Mouse (Mus musculus) CH12.LX (cell line): ENCODE results near the gene Gm11437. TPM values are rescaled to one million over a fixed set of nuclear protein-coding genes. Genes with fewer than 3 reads are reported as not detected.
A peak's percentile ranks its signal among the peaks of the same experiment; 100 is the strongest.

Experiments used
- DNase-seq: peaks from one replicate; pipeline ENCODE4 v3.0.0-alpha.2; 2013; ENCODE audit errors: extremely low read depth
- H3K27ac ChIP-seq: 2 replicates; pipeline ENCODE4 v1.5.1; 2012; ENCODE audit warnings: low read depth, mild to moderate bottlenecking, control low read depth, moderate library complexity; ENCODE audit not compliant: insufficient read depth
- H3K27me3 ChIP-seq: replicated peaks from 2 replicates; pipeline ENCODE3; 2012; ENCODE audit warnings: inconsistent platforms
- H3K36me3 ChIP-seq, 2 experiments: replicated peaks in 1 of 2; 2 replicates each; pipeline versions ENCODE3 to v1.6.1; 2012; ENCODE audit warnings: inconsistent platforms in 1 of 2, low read length in 1 of 2, mild to moderate bottlenecking in 1 of 2, mixed read lengths in 1 of 2, moderate library complexity in 1 of 2; ENCODE audit not compliant: control insufficient read depth in 1 of 2, insufficient read depth in 1 of 2
- H3K4me1 ChIP-seq, 2 experiments: 2 replicates each; pipeline ENCODE4 v1.6.1; 2012; ENCODE audit warnings: inconsistent platforms in 1 of 2, moderate library complexity in 1 of 2; ENCODE audit not compliant: insufficient read depth in 2 of 2, control insufficient read depth in 1 of 2
- H3K4me2 ChIP-seq: 2 replicates; pipeline ENCODE4 v1.6.1; 2012; ENCODE audit warnings: low read depth, mild to moderate bottlenecking, control low read depth; ENCODE audit not compliant: poor library complexity, insufficient read depth, severe bottlenecking
- H3K4me3 ChIP-seq, 3 experiments: fragments of 150-350 bp in 1 of 3; sonication (generic) in 1 of 3; replicated peaks in 1 of 3; 2 replicates each; pipeline versions ENCODE3 to v1.5.1; 2011 to 2012; ENCODE audit warnings: low read depth in 2 of 3, low read length in 2 of 3, mild to moderate bottlenecking in 2 of 3, moderate library complexity in 2 of 3, control low read depth in 1 of 3, improper control_type of control experiment in 1 of 3, inconsistent platforms in 1 of 3, mixed read lengths in 1 of 3; ENCODE audit not compliant: poor library complexity in 1 of 3
- H3K79me2 ChIP-seq: replicated peaks from 2 replicates; pipeline ENCODE4 v1.6.1; 2012; ENCODE audit warnings: mild to moderate bottlenecking, moderate library complexity; ENCODE audit not compliant: control insufficient read depth, poor library complexity, insufficient read depth, severe bottlenecking; ENCODE audit errors: extremely low read depth
- H3K9ac ChIP-seq: 2 replicates; pipeline ENCODE4 v1.6.1; 2012; ENCODE audit warnings: low read depth, mild to moderate bottlenecking, control low read depth, moderate library complexity; ENCODE audit not compliant: insufficient read depth
- H3K9me3 ChIP-seq: replicated peaks from 2 replicates; pipeline ENCODE3; 2012; ENCODE audit warnings: low read length, inconsistent platforms, mixed read lengths
- CHD2 ChIP-seq: IDR thresholded peaks from 2 replicates; pipeline ENCODE4 v1.6.1; 2011; ENCODE audit warnings: low read length, improper control_type of control experiment
- CTCF ChIP-seq, 2 experiments: IDR thresholded peaks in 1 of 2; conservative IDR thresholded peaks in 1 of 2; 2 replicates each; pipeline ENCODE4 v1.5.1; 2011 to 2012; ENCODE audit warnings: low read depth in 2 of 2, low read length in 2 of 2, improper control_type of control experiment in 1 of 2, inconsistent platforms in 1 of 2, mild to moderate bottlenecking in 1 of 2, moderate library complexity in 1 of 2
- EP300 ChIP-seq: IDR thresholded peaks from 2 replicates; pipeline ENCODE4 v1.6.1; 2011; ENCODE audit warnings: low read length, improper control_type of control experiment
- GABPA ChIP-seq: IDR thresholded peaks from 2 replicates; pipeline ENCODE4 v1.6.1; 2012; ENCODE audit warnings: low read depth, low read length, improper control_type of control experiment, inconsistent platforms; ENCODE audit not compliant: insufficient replicate concordance
- HCFC1 ChIP-seq: IDR thresholded peaks from 2 replicates; pipeline ENCODE4 v1.6.1; 2012; ENCODE audit warnings: low read depth, mild to moderate bottlenecking, inconsistent platforms, low read length, improper control_type of control experiment
- IRF4 ChIP-seq: IDR thresholded peaks from 2 replicates; pipeline ENCODE4 v1.6.1; 2014; ENCODE audit warnings: low read depth, mild to moderate bottlenecking, inconsistent platforms, low read length, improper control_type of control experiment
- JUN ChIP-seq: IDR thresholded peaks from 2 replicates; pipeline ENCODE4 v1.6.1; 2011; ENCODE audit warnings: low read depth, mild to moderate bottlenecking, low read length, improper control_type of control experiment, moderate library complexity; ENCODE audit not compliant: insufficient read depth
- JUND ChIP-seq: conservative IDR thresholded peaks from 2 replicates; pipeline ENCODE4 v1.6.1; 2011; ENCODE audit warnings: low read depth, low read length, improper control_type of control experiment
- KAT2A ChIP-seq: IDR thresholded peaks from 2 replicates; pipeline ENCODE4 v1.6.1; 2012; ENCODE audit warnings: low read length, improper control_type of control experiment, inconsistent platforms; ENCODE audit not compliant: insufficient replicate concordance
- MAFK ChIP-seq: IDR thresholded peaks from 2 replicates; pipeline ENCODE4 v1.6.1; 2011; ENCODE audit warnings: low read length, improper control_type of control experiment; ENCODE audit not compliant: insufficient replicate concordance
- MAX ChIP-seq: IDR thresholded peaks from 2 replicates; pipeline ENCODE4 v1.6.1; 2011; ENCODE audit warnings: low read length, improper control_type of control experiment
- MAZ ChIP-seq: IDR thresholded peaks from 2 replicates; pipeline ENCODE4 v1.6.1; 2012; ENCODE audit warnings: low read depth, mild to moderate bottlenecking, inconsistent platforms, low read length, improper control_type of control experiment, moderate library complexity
- MXI1 ChIP-seq: IDR thresholded peaks from 2 replicates; pipeline ENCODE4 v1.6.1; 2011; ENCODE audit warnings: mild to moderate bottlenecking, low read depth, low read length, improper control_type of control experiment
- MYC ChIP-seq: IDR thresholded peaks from 2 replicates; pipeline ENCODE4 v1.6.1; 2011; ENCODE audit warnings: low read depth, mild to moderate bottlenecking, improper control_type of control experiment, low read length
- NRF1 ChIP-seq: IDR thresholded peaks from 2 replicates; pipeline ENCODE4 v1.6.1; 2014; ENCODE audit warnings: low read depth, mild to moderate bottlenecking, inconsistent platforms, low read length, improper control_type of control experiment, moderate library complexity
- PAX5 ChIP-seq: IDR thresholded peaks from 2 replicates; pipeline ENCODE4 v1.6.1; 2012; ENCODE audit warnings: low read length, inconsistent platforms, mixed read lengths
- RAD21 ChIP-seq: IDR thresholded peaks from 2 replicates; pipeline ENCODE4 v1.6.1; 2011; ENCODE audit warnings: low read depth, mild to moderate bottlenecking, low read length, improper control_type of control experiment, moderate library complexity
- SIN3A ChIP-seq: IDR thresholded peaks from 2 replicates; pipeline ENCODE4 v1.6.1; 2012; ENCODE audit warnings: low read length, improper control_type of control experiment, inconsistent platforms
- TBP ChIP-seq: conservative IDR thresholded peaks from 2 replicates; pipeline ENCODE4 v1.6.1; 2011; ENCODE audit warnings: low read depth, low read length, improper control_type of control experiment
- TCF12 ChIP-seq: IDR thresholded peaks from 2 replicates; pipeline ENCODE4 v1.6.1; 2014; ENCODE audit warnings: low read depth, mild to moderate bottlenecking, inconsistent platforms, low read length, improper control_type of control experiment
- UBTF ChIP-seq: IDR thresholded peaks from 2 replicates; pipeline ENCODE4 v1.6.1; 2012; ENCODE audit warnings: low read depth, mild to moderate bottlenecking, inconsistent platforms, low read length, improper control_type of control experiment, moderate library complexity
- USF2 ChIP-seq: conservative IDR thresholded peaks from 2 replicates; pipeline ENCODE4 v1.6.1; 2011; ENCODE audit warnings: low read depth, low read length, improper control_type of control experiment
- ZKSCAN1 ChIP-seq: IDR thresholded peaks from 2 replicates; pipeline ENCODE4 v1.6.1; 2012; ENCODE audit warnings: low read depth, inconsistent platforms, low read length, improper control_type of control experiment, borderline replicate concordance
- ZMIZ1 ChIP-seq: IDR thresholded peaks from 2 replicates; pipeline ENCODE4 v1.6.1; 2012; ENCODE audit warnings: low read depth, mild to moderate bottlenecking, inconsistent platforms, low read length, improper control_type of control experiment
- ZNF384 ChIP-seq: IDR thresholded peaks from 2 replicates; pipeline ENCODE4 v1.6.1; 2012; ENCODE audit warnings: low read depth, low read length, improper control_type of control experiment, inconsistent platforms
- dilution Hi-C: fragments of 300-500 bp; cut with MboI; formaldehyde crosslinking; loops from 2 replicates; pipeline ENCODE4 v1.14.3; 2020; ENCODE audit warnings: low sequenced_read_pairs; ENCODE audit not compliant: extremely low pct_unique_long_range_greater_than_20kb, extremely low pct_ligation_motif_present
- in situ Hi-C: fragments of 300-500 bp; cut with MboI; formaldehyde crosslinking; loops from 3 replicates; pipeline ENCODE4 v1.14.3; 2019; ENCODE audit warnings: low sequenced_read_pairs, low pct_ligation_motif_present, low pct_unique_long_range_greater_than_20kb, mixed read lengths
- polyA plus RNA-seq: library from polyadenylated mRNA; unstranded; fragments of >175 nt; gene quantifications from 2 replicates; pipeline ENCODE4 v1.2.1, GENCODE M21; 2012; ENCODE audit warnings: low read depth; ENCODE audit not compliant: insufficient read length
- total RNA-seq, 2 experiments: library from RNA; depleted of rRNA; stranded (reverse); fragments of 300-350 nt in 1 of 2; fragments of >200 nt in 1 of 2; gene quantifications; 2 replicates each; pipeline ENCODE4 v1.2.3; 2012 to 2014

The Gm11437 gene
- total and polyA plus RNA-seq, 3 experiments, result not detected

DNA sequence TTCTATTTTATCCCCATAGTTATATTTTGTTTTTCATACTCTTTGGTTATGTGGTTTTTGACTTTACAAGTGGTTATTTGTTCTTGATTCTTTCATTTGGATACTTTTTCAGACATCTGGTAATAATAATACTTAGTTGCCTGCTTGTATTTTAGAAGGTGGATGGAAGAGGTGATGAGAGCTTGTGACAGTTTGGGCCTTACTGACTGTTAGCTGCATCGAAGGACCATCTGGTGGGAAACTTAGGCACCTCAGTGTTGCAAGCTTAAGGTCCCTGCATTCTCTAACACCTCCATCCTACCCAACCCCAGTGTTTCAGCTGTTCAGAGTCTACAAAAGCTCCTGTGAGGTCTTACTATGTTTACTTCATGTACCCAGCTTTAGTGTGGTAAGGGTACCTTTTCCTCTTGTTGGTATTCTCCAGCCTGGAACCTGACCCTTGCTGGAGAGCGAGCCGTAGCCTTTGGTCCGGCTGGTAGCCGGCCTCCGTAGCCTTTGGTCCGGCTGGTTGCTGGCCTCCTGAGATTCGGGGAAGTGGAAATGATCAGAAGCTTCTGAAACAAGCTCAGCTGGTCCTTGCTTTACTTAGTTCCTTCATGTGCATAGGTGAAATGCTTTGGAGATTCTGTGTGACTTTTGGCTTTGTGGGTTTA is 23.4 kb upstream of the Gm11437 start:
- H3K79me2 ChIP-seq, result peaks cover 38% of the 10 kb centered on the region
- H3K4me1 ChIP-seq, result peaks cover 0 to 33% of the 10 kb centered on the region in 2 experiments; a peak in 2 of 4 replicates
- peaks cover 4 to 30% of the 10 kb centered on the region in 2 experiments for H3K36me3 ChIP-seq
- TF ChIP-seq PAX5 (no peak), IRF4 (no peak), UBTF (0 out of 2 replicates have a peak, but pooled peaks have one; percentile 55)
- dilution Hi-C loops (no loop called here), in situ Hi-C loops (no loop called here)
- H3K4me3 ChIP-seq, result no peak overlapping the region
- no peaks in the 10 kb centered on the region for H3K27me3 ChIP-seq
- no peaks in the 10 kb centered on the region for H3K9me3 ChIP-seq
- no peak overlapping the region for H3K9ac ChIP-seq
- H3K27ac ChIP-seq, result no peak overlapping the region
- no peak for DNase-seq
- no peak overlapping the region; the same call in 1 of the 2 replicates for H3K4me2 ChIP-seq

DNA sequence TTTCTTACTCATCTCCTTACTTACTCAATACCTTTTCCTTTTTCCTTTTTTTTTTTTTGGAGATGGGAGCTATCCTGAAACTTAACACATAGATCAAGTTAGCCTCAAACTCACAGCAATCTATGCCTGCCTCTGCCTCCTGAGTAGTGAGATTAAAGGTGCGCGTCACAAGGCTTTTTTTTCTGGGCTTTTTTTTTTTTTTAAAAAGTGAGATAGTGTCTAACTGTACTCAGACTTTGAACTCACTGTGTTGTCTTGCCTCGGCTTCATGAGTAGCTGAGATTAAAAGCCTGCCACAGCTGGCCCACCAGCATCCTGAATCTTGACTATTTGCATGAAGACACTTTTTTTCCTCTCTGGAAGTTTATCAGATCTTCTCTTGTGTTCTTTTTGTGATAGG is 21.3 kb upstream of the Gm11437 start:
- Histone ChIP-seq H3K27ac (no peak overlapping the region), H3K9me3 (no peaks in the 10 kb centered on the region), H3K27me3 (no peaks in the 10 kb centered on the region), H3K4me3 (no peak overlapping the region), H3K4me1 (peaks cover 0 to 33% of the 10 kb centered on the region in 2 experiments; a peak in 2 of 4 replicates), H3K9ac (no peak overlapping the region), H3K79me2 (peaks cover 44% of the 10 kb centered on the region), H3K4me2 (no peak overlapping the region), H3K36me3 (peaks cover 0 to 26% of the 10 kb centered on the region in 2 experiments)
- in situ Hi-C loops, result no loop called here
- DNase-seq, result no peak
- TF ChIP-seq HCFC1 (no peak), TBP (no peak), ZNF384 (peak; percentile 62), KAT2A (no peak), GABPA (no peak), TCF12 (no peak), MAZ (no peak)
- dilution Hi-C loops, result no loop called here

GRCm38 (mm10) chr11:84181286-84181685 is 14.0 kb upstream of the Gm11437 start:
- H3K9ac ChIP-seq, result peak overlapping the region; percentile 85
- no peak overlapping the region for H3K27ac ChIP-seq
- H3K36me3 ChIP-seq, result peaks cover 0 to 19% of the 10 kb centered on the region in 2 experiments
- in situ Hi-C loops (no loop called here), dilution Hi-C loops (no loop called here)
- peak overlapping the region in 2 of 3 experiments; percentile 72 to 76 for H3K4me3 ChIP-seq
- H3K4me2 ChIP-seq, result peak overlapping the region; percentile 98
- no peak for DNase-seq
- no peak for TF ChIP-seq MAX
- TF ChIP-seq TBP, result no peak
- TF ChIP-seq MAZ, result no peak
- no peak for TF ChIP-seq EP300
- no peak for TF ChIP-seq MXI1
- no peak for TF ChIP-seq CTCF (conservative IDR thresholded peaks at IDR 0.05 in 1 of 2, IDR thresholded peaks at IDR 0.05 in 1 of 2; ENCODE audit: low read depth in 2 of 2, low read length in 2 of 2)
- TF ChIP-seq KAT2A, result no peak
- TF ChIP-seq MYC, result no peak
- TF ChIP-seq RAD21, result no peak
- TF ChIP-seq MAFK, result no peak
- no peak for TF ChIP-seq CHD2
- TF ChIP-seq JUN, result no peak
- no peak for TF ChIP-seq TCF12
- TF ChIP-seq ZKSCAN1, result no peak
- TF ChIP-seq SIN3A, result no peak
- TF ChIP-seq ZMIZ1, result no peak
- no peak for TF ChIP-seq JUND
- no peak for TF ChIP-seq USF2
- no peak for TF ChIP-seq NRF1
- TF ChIP-seq, all 38 proteins: peak for 0
- Histone ChIP-seq H3K9me3 (no peaks in the 10 kb centered on the region), H3K4me1 (peaks cover 6 to 38% of the 10 kb centered on the region in 2 experiments; a peak in 3 of 4 replicates), H3K79me2 (peaks cover 39% of the 10 kb centered on the region), H3K27me3 (peaks cover 6% of the 10 kb centered on the region)
